Mouse (Mus musculus) liver, embryonic 14.5 days (tissue): ENCODE measurements around the gene Brwd1. TPM values are rescaled to one million over a fixed set of nuclear protein-coding genes. Genes with fewer than 3 reads are reported as not detected.
"Not testable (repeated sequence)": the region's sequence is repeated elsewhere in the genome, so short reads cannot be mapped to it uniquely, and the experiment has no call there.

ENCODE experiments used
- ATAC-seq: fragments of 200-750 bp; cut with Nextera tagmentation; 2 replicates; pipeline ENCODE4 v1.8.0; 2017; ENCODE audit warnings: moderate number of reproducible peaks, mild to moderate bottlenecking, moderate library complexity; ENCODE audit not compliant: insufficient read depth
- DNase-seq, 3 experiments: peaks; one replicate each; pipeline ENCODE4 v3.0.0-alpha.2; 2012 to 2013; ENCODE audit warnings: low read depth in 3 of 3, low spot score in 3 of 3
- H3K27ac ChIP-seq: fragments of 300-500 bp; sonication (generic); 2 replicates; pipeline ENCODE4 v1.5.1; 2014; ENCODE audit warnings: moderate library complexity, mild to moderate bottlenecking, control low read depth, inconsistent platforms
- H3K27me3 ChIP-seq: fragments of 300-500 bp; sonication (generic); 2 replicates; pipeline ENCODE4 v1.6.1; 2014; ENCODE audit warnings: mild to moderate bottlenecking, low read length, moderate library complexity; ENCODE audit not compliant: control insufficient read depth, insufficient read depth
- H3K36me3 ChIP-seq: fragments of 300-500 bp; sonication (generic); replicated peaks from 2 replicates; pipeline ENCODE4 v1.6.1; 2014; ENCODE audit warnings: low read depth; ENCODE audit not compliant: control insufficient read depth, insufficient read depth
- H3K4me1 ChIP-seq, 2 experiments: fragments of 200-500 bp in 1 of 2; fragments of 300-500 bp in 1 of 2; sonication (generic) in 1 of 2; replicated peaks; 2 replicates each; pipeline ENCODE4 v1.6.1; 2012 to 2014; ENCODE audit warnings: antibody characterized with exemption in 1 of 2, inconsistent platforms in 1 of 2, low read length in 1 of 2; ENCODE audit not compliant: control insufficient read depth in 2 of 2, insufficient read depth in 2 of 2
- H3K4me2 ChIP-seq: fragments of 300-500 bp; sonication (generic); 2 replicates; pipeline ENCODE4 v1.6.1; 2014; ENCODE audit warnings: low read depth, mild to moderate bottlenecking, control low read depth, moderate library complexity
- H3K4me3 ChIP-seq, 2 experiments: fragments of 200-500 bp in 1 of 2; fragments of 300-500 bp in 1 of 2; sonication (generic) in 1 of 2; 2 replicates each; pipeline ENCODE4 v1.5.1; 2012 to 2014; ENCODE audit warnings: low read depth in 2 of 2, low read length in 2 of 2, mild to moderate bottlenecking in 2 of 2, control low read depth in 1 of 2, inconsistent platforms in 1 of 2, moderate library complexity in 1 of 2; ENCODE audit not compliant: insufficient read depth in 1 of 2
- H3K9ac ChIP-seq: fragments of 300-500 bp; sonication (generic); replicated peaks from 2 replicates; pipeline ENCODE4 v1.6.1; 2014; ENCODE audit warnings: mild to moderate bottlenecking, control low read depth, moderate library complexity
- H3K9me3 ChIP-seq: fragments of 300-500 bp; sonication (generic); 2 replicates; pipeline ENCODE4 v1.6.1; 2016; ENCODE audit warnings: low read length, mixed read lengths; ENCODE audit not compliant: control insufficient read depth
- CTCF ChIP-seq: IDR thresholded peaks from 2 replicates; pipeline ENCODE4 v1.5.1; 2016; ENCODE audit warnings: antibody characterized with exemption, low read depth, control low read depth
- EP300 ChIP-seq: IDR thresholded peaks from 2 replicates; pipeline ENCODE4 v1.6.1; 2016; ENCODE audit warnings: antibody characterized with exemption, low read depth
- WGBS: fragments of 180-500 bp; shearing (Covaris S2); extraction: QIAGEN DNeasy Blood & Tissue Kit; methylation state at CpG from one replicate; pipeline ENCODE4 v1.1.7; 2014; ENCODE audit not compliant: insufficient replicate concordance; 5-methylcytosine and 5-hydroxymethylcytosine counted together
- polyA plus RNA-seq, 2 experiments: library from polyadenylated mRNA; depleted of rRNA in 1 of 2; stranded (reverse) in 1 of 2; unstranded in 1 of 2; fragments of >200 nt; fragmentation: Nextera tagmentation in 1 of 2; extraction: Ambion mirVana in 1 of 2; gene quantifications; 2 replicates each; pipeline versions ENCODE4 v1.2.1 to v1.2.3; 2012 to 2014

The Brwd1 gene
- polyA plus RNA-seq, 2 experiments = 7.3 to 12.3 TPM

DNA sequence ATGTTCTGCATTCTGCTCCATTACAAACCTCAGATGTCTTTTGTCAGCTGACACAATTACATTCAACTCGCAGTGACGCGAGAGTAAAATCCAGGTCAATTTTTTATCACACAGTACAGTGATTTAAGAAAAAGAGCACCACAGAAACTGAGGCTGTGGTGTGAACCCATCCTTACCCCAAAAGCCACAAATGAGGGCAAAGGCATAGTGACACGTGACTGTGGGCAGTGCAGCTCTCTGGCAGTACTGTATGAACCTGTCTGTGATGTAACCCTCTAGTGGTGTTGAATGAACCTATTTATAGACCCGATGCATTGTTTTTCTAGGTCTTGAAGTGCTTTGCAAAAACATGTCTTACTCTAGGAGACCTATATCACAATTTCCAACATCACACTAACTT, 83.0 kb downstream of the Brwd1 start:
- TF ChIP-seq CTCF (no peak), EP300 (no peak)
- H3K9ac ChIP-seq = no peak overlapping the region
- WGBS = 70% methylated on average over 5 of the region's 5 CpGs
- H3K4me3 ChIP-seq = no peak overlapping the region
- DNase-seq (no peak), ATAC-seq (no peak)
- H3K27me3 ChIP-seq = no peaks in the 10 kb centered on the region
- H3K9me3 ChIP-seq = no peaks in the 10 kb centered on the region
- no peaks in the 10 kb centered on the region; the same call in 1 of the 2 replicates for H3K36me3 ChIP-seq
- H3K27ac ChIP-seq = no peak overlapping the region
- H3K4me2 ChIP-seq = no peak overlapping the region
- H3K4me1 ChIP-seq = no peaks in the 10 kb centered on the region; a peak in 1 of 4 replicates

DNA sequence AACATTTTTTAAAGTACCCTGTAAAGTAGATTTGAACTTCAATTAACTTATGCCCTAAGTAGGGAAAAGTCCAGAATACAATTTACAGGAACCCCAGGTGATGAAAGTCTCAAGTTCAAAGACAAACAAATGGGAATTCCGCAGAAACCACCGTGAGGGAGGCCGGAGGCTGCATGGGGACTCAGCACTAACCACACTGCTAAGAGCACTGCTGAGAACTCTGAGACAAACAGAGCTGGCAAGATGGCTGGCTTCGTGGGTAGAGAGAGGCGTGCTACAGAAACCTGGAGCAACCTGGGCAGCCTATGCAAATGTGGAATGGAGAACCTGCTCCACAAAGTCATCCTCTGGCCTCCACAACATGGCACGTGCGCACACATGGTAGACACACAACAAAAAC, 86.2 kb downstream of the Brwd1 start:
- H3K4me2 ChIP-seq = no peak overlapping the region
- TF ChIP-seq CTCF (no peak), EP300 (no peak)
- 75% methylated on average over 7 of the region's 7 CpGs for WGBS
- H3K9me3 ChIP-seq = no peaks in the 10 kb centered on the region
- peaks cover 2 to 4% of the 10 kb centered on the region in 2 experiments; a peak in 2 of 4 replicates for H3K4me1 ChIP-seq
- ATAC-seq (no peak), DNase-seq (no peak)
- no peak overlapping the region for H3K27ac ChIP-seq
- no peak overlapping the region for H3K4me3 ChIP-seq
- H3K9ac ChIP-seq = no peak overlapping the region
- H3K36me3 ChIP-seq = no peaks in the 10 kb centered on the region
- no peaks in the 10 kb centered on the region for H3K27me3 ChIP-seq

- H3K27ac ChIP-seq, H3K4me3 ChIP-seq, H3K4me2 ChIP-seq, H3K36me3 ChIP-seq, DNase-seq, ATAC-seq, H3K9ac ChIP-seq, H3K4me1 ChIP-seq, H3K9me3 ChIP-seq, H3K27me3 ChIP-seq: not testable (repeated sequence)
- WGBS = 50% methylated on average over 4 of the region's 4 CpGs
Observed at GRCm38 (mm10) chr16:95994576-95994975, 87.8 kb downstream of the Brwd1 start.

GRCm38 (mm10) chr16:95992596-95992995, 89.7 kb downstream of the Brwd1 start:
- WGBS = 62% methylated on average over 5 of the region's 5 CpGs

DNA sequence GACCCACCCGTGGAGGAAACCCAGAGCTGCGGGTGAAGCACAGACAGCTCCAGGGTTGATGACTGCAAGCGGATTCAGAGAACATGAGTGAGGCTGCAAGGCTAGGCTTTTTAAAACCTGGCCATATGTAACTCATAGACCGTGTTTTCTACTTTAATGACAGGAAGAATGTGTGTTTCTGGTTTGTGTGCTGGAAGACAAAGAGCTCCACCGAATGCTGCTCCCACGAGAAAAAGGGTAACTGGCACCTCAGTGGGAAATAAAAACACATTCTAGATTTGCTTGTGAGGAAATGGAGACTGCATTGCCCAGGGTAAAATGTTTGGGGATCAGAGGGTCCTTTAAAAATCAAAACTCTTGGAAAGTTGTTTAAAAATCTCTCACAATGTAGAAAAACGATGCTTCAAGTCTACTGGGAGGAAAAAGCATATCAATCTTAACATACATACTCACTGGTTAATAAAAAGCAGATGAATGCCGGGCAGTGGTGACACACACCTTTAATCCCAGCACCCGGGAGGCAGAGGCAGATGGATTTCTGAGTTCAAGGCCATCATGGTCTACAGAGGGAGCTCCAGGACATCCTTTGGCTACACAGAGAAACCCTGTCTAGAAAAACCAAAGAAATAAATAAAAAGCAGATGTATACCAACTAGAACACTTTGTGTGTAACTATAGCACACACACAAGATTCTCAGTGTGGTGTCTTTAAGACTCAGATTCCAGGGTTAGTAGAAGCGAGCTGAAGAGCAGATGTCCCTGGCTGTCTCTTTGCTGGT, 91.0 kb downstream of the Brwd1 start:
- DNase-seq (peak in 2 of 3 experiments; percentile 9 to 24), ATAC-seq (no peak)
- Histone ChIP-seq H3K4me1 (peaks cover 5 to 9% of the 10 kb centered on the region in 2 experiments), H3K9me3 (no peaks in the 10 kb centered on the region), H3K4me2 (peak overlapping the region; percentile 93), H3K9ac (peak overlapping the region; percentile 74), H3K4me3 (peak overlapping the region; percentile 83 to 93), H3K27me3 (no peaks in the 10 kb centered on the region), H3K36me3 (no peaks in the 10 kb centered on the region), H3K27ac (peak overlapping the region; percentile 7; the same call in 1 of the 2 replicates)
- 8% methylated on average over 10 of the region's 10 CpGs for WGBS
- TF ChIP-seq EP300 = no peak
- no peak for TF ChIP-seq CTCF

More at GRCm38 (mm10) chr16:95992596-95992995, 89.7 kb downstream of the Brwd1 start:
- DNase-seq (no peak), ATAC-seq (no peak)
- no peak overlapping the region for H3K27ac ChIP-seq
- TF ChIP-seq CTCF (no peak), EP300 (no peak)
- H3K4me1 ChIP-seq = peaks cover 5 to 9% of the 10 kb centered on the region in 2 experiments
- no peak overlapping the region for H3K9ac ChIP-seq
- H3K27me3 ChIP-seq = no peaks in the 10 kb centered on the region
- no peaks in the 10 kb centered on the region for H3K9me3 ChIP-seq
- no peaks in the 10 kb centered on the region for H3K36me3 ChIP-seq
- no peak overlapping the region for H3K4me3 ChIP-seq
- H3K4me2 ChIP-seq = no peak overlapping the region
